Mouse (Mus musculus): Measurements from ENCODE around the gene Scgb2b21. TPM values are rescaled to one million over a fixed set of nuclear protein-coding genes. Genes with fewer than 3 reads are reported as not detected.

Scgb2b21 gene
- not detected for polyA plus RNA-seq (2017; shearing (Covaris generic))

GRCm38 (mm10) chr7:33520358-33520757 lies at the start of gene Scgb2b21:
Gene Scgb2b21 (minus strand): TSS chr7:33520458.

Other genes with a start within 250 kb of the Scgb2b21 start
- not detected for gene Scgb2b19, start 240.1 kb downstream of the Scgb2b21 start, polyA plus RNA-seq (2017; shearing (Covaris generic))
- gene Scgb1b19, start 233.2 kb downstream of the Scgb2b21 start, polyA plus RNA-seq (2017; shearing (Covaris generic)), result not detected
- not detected for gene Scgb2b20, start 154.1 kb downstream of the Scgb2b21 start, polyA plus RNA-seq (2017; shearing (Covaris generic))
- not detected for gene Scgb1b20, start 147.2 kb downstream of the Scgb2b21 start, polyA plus RNA-seq (2017; shearing (Covaris generic))
- not detected for gene Scgb2b24, start 218.9 kb upstream of the Scgb2b21 start, polyA plus RNA-seq (2017; shearing (Covaris generic))
- not detected for gene Scgb1b24, start 223.3 kb upstream of the Scgb2b21 start, polyA plus RNA-seq (2017; shearing (Covaris generic))